Mouse (Mus musculus): Measurements from ENCODE around the gene Smlr1. TPM values are rescaled to one million over a fixed set of nuclear protein-coding genes. Genes with fewer than 3 reads are reported as not detected.
A peak's percentile ranks its signal among the peaks of the same experiment; 100 is the strongest.

Gene Smlr1
- total RNA-seq (2021) = under 1 TPM in 1 of 2 experiments, not detected in 1; 0.41 TPM
- long read RNA-seq, experiment 1 = 0 reads
- long read RNA-seq, experiment 2 = 0 reads

GRCm38 (mm10) chr10:25535891-25536331, at the start of gene Smlr1:
Gene Smlr1, minus strand, starts transcription at chr10:25536267.
- no peak for DNase-seq (ENCODE audit: low spot score in 2 of 2)

DNA sequence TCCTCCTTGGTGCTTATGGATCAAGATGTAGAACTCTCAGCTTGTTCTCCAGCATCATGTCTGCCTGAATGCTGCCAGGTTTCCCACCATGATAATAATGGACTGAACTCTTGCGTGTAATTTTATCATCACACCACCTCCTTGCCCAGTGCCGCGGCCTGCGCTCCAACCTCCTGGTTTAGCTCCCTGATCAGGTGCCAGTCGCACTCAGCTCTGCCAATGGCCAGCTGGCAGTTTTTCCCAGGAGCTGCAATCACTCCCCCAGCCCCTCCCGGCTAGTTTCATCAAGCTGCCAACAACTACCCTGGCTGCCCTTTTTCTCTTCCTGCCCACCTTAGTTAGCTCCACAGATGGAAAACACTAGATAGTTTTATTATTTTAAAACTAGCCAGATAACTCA, 48.8 kb upstream of the Smlr1 start:
- peak; percentile 34 to 58 for DNase-seq (ENCODE audit: low spot score in 2 of 2)

- DNase-seq (ENCODE audit: low spot score in 2 of 2) = no peak
Observed at GRCm38 (mm10) chr10:25580066-25580465, 44.0 kb upstream of the Smlr1 start.

DNA sequence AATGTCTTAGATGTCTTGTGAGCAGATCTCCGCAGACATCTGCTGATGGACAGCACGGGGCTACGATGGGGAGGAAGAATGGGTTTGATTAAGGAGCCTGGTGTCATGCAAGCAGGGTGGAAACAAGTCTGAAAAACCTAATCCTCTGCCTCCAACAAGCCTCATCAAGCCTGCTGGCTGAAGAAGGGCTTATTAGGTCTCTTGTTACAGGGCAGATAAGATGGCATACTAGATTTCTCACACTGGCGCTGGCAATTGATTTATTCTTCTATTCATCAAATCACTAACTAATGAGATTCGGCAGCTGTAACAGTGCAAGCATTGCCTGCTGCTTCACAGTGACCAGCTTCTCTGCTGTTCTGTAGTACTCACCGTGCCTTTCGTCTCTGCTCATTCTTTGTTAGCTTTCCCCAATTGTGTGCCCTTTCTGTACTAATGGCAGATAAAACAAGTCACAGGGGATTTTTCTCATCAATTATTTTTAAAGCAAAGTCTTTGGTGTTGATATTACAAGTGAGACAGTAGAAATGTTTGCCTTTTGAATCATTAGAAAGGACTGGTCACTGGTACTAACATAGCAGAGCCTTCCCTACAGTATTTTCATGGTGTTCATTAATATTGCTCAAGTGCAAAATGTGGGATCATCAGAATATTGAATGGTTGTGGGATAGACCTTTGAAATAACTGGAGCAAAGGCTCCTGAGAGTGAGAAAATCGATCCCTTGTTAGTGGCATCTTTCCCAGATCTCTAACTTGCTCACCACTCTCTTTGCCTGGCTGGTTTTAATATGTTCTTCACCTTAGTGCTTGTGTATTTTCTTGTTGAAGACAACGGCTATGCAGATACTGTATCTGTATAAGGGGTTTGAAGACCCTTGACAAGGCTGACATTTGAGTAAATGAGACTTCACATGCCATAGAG, 35.5 kb upstream of the Smlr1 start:
- no peak for DNase-seq (ENCODE audit: low spot score in 2 of 2)

GRCm38 (mm10) chr10:25552936-25553335, 16.9 kb upstream of the Smlr1 start:
- DNase-seq (ENCODE audit: low spot score in 2 of 2) = peak; percentile 15 to 20

GRCm38 (mm10) chr10:25541097-25541496, 5.0 kb upstream of the Smlr1 start:
- no peak for DNase-seq (ENCODE audit: low spot score in 2 of 2)

- no peak for DNase-seq (ENCODE audit: low spot score in 2 of 2)
Observed at GRCm38 (mm10) chr10:25539771-25540168, 3.7 kb upstream of the Smlr1 start.

GRCm38 (mm10) chr10:25539146-25539770, 3.2 kb upstream of the Smlr1 start:
- DNase-seq (ENCODE audit: low spot score in 2 of 2) = peak; percentile 52 to 78

DNA sequence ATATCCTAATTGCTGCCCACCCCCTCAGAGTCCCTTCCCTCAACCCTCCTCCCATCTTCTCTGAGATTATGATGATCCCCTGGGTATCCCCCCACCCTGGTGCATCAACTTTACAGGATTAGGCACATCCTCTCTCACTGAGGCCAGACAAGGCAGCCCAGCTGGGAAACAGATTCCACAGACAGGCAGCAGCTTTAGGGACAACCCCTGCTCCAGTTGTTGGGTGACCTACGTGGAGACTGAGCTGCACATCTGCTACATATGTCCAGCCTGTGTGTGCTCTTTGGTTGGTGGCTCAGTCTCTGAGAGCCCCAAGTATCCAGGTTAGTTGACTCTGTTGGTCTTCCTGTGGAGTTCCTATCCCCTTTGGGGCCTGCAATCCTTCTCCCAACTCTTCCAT, 2.7 kb upstream of the Smlr1 start:
- no peak for DNase-seq (ENCODE audit: low spot score in 2 of 2)

- no peak for DNase-seq (ENCODE audit: low spot score in 2 of 2)
Observed at GRCm38 (mm10) chr10:25536621-25537020, 554 bp upstream of the Smlr1 start.

DNA sequence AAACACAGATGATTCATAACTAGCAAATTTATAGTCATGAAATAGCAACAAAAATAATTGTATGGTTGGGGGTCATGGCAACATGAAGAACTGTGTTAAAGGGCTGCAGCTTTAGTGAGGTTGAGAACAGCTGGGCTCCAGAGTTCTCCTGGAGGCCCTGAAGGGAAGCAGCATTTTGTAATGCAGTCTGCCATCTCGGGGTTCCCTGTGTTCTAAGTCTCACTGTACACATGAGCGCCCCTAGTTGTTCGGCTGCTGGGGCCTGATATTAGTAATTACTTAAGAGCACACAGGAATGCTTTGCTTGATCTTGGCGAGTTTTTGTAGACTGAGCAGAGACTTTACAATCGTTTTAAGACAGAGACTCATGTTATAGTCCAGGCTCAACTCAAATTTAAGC, 1.6 kb downstream of the Smlr1 start:
- DNase-seq (ENCODE audit: low spot score in 2 of 2) = no peak

DNA sequence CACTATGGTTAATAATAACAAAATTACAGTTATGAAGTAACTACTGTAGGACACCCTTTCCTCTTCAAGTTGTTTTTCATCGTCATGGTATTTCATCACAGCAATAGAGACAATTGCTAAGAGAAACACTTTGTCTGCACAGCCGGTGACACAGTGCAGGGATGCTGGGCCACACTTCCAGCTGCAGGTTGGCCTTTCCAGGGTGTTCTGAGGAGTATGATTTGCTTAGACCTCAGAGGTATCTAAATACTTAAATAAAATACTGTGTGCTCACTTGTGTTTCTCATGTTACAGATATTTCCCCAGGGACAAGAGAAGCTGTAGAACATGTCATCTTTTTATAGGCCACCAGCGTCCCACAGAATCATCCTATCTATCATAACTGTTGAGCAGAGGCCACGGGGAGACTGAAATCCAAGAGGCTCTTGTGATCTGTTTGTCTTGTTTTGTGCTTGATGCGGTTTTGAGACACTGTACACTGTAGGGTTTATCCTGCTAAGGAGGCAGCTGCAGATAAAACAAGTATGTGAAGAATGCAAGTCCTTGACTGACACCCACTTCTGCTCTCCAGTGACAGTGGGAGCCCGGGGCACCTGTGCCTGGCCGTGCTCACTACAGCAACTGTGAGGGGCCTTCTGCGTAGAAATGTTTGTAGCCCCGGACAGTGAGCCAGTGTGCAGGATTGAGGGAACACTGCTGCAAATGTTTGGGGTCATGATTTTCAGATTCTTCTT, 2.4 kb downstream of the Smlr1 start:
- no peak for DNase-seq (ENCODE audit: low spot score in 2 of 2)

- DNase-seq (ENCODE audit: low spot score in 2 of 2) = no peak
Observed at GRCm38 (mm10) chr10:25533105-25533504, 3.0 kb downstream of the Smlr1 start.

DNA sequence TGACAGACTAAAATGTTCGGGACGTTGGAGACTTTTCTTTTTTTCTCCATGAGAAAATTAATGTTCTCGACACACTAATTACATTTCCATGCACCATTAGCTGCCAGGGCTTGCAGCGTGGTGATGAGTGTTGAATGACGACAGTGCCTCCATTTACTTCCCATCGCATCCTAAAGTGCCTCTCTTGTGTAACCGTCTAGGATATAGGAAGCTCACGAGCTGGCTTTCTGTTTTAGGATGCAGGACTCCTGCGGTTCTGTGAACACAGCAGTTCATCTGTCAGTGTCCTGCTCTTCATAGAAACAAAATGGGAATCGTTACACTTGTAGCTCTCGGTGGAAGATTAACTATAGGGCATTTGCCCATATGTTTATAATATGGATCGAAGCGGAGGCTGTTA, 4.7 kb downstream of the Smlr1 start:
- no peak for DNase-seq (ENCODE audit: low spot score in 2 of 2)

- DNase-seq (ENCODE audit: low spot score in 2 of 2) = no peak
Observed at GRCm38 (mm10) chr10:25527126-25527525, 8.9 kb downstream of the Smlr1 start.

GRCm38 (mm10) chr10:25526622-25527021, 9.4 kb downstream of the Smlr1 start:
- DNase-seq (ENCODE audit: low spot score in 2 of 2) = no peak

DNA sequence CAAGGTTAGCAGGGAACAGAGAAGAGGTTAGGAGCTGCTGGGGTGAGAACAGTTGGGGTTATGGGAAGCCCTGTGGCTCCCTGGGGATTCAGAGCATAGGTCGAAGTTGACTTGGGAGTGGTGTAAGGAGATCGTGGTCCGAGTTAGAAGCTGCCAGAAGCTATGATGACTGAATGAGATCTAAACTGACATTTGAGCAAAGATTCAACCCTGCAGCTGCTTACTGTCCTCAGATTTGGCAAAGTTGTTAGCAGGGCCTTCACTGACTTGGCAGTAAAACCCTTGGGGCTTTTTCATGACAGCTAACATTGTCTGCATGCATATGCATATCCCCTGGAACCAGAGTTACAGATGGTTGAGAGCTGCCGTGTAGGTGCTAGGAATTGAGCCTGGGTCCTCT, 9.9 kb downstream of the Smlr1 start:
- DNase-seq (ENCODE audit: low spot score in 2 of 2) = no peak

GRCm38 (mm10) chr10:25523727-25524126, 12.3 kb downstream of the Smlr1 start:
- DNase-seq (ENCODE audit: low spot score in 2 of 2) = no peak

DNA sequence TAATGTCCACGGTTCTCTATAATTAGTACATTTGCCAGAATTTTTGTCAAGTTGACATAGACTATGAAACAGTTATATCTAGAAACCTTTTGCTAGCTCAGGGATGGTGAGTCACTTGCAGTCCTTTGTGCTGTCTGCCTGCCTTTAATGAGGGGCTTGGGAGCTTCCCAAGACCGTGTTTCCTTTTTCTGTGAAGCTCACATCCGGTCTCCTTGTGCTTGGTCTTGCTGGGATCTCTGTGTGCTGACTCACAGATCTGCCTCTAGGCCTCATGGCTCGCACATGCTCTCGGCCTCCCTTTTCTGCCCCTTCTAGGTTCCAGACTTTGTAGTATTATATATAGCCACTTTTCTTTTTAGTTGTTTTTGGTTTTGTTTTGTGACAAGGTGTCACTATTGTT, 15.6 kb downstream of the Smlr1 start:
- DNase-seq (ENCODE audit: low spot score in 2 of 2) = no peak

GRCm38 (mm10) chr10:25519954-25520353, 16.1 kb downstream of the Smlr1 start:
- DNase-seq (ENCODE audit: low spot score in 2 of 2) = no peak

DNA sequence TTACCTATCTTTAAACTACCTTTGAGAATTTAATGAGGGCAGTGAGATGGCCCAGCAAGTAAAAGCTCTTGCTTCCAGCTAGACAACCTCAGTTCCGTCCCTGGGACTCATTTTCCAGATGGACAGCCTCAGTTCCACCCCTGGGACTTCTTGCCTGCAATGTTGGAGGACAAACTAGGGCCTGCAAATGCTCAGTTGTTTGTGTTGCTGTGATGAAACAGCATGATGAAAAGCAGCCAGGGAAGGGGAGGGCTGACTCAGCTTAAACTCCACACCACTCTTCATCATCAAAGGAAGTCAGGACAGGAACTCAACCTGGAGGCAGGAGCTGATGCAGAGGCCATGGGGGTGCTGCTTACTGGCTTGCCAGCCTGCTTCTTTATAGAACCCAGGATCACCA, 22.2 kb downstream of the Smlr1 start:
- no peak for DNase-seq (ENCODE audit: low spot score in 2 of 2)

DNA sequence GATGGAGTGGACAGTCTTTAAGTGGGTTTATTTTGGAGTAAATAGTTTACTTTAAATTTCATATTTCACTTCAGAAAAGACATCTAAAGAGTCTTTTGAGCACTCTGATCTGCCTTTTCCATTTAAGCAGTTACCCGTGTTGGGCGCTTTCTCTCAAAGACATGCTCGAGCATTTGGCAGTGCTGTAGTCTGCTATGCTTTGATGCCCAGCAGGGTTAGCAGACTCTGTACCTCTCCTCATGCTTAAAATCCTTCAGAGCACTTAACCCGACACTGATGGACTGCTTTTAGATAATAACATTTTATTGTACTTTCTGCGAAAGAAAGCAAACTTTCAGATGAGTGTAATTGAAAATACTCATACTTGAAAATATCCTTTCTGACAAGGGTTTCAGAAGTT, 32.8 kb downstream of the Smlr1 start:
- DNase-seq (ENCODE audit: low spot score in 2 of 2) = no peak

Data from layer of hippocampus, postnatal 14 days (tissue).